Mouse (Mus musculus) embryonic facial prominence, embryonic 14.5 days (tissue): ENCODE results near the gene Myrf. TPM values are rescaled to one million over a fixed set of nuclear protein-coding genes. Genes with fewer than 3 reads are reported as not detected.

Experiments
- ATAC-seq: fragments of 200-750 bp; cut with Nextera tagmentation; 2 replicates; pipeline ENCODE4 v1.8.0; 2017; ENCODE audit warnings: low read depth, moderate number of reproducible peaks, moderate TSS enrichment
- DNase-seq: peaks from one replicate; pipeline ENCODE4 v3.0.0-alpha.2; 2015; ENCODE audit warnings: low spot score
- H3K27ac ChIP-seq: fragments of 300-500 bp; sonication (generic); replicated peaks from 2 replicates; pipeline ENCODE4 v1.5.1; 2014; ENCODE audit warnings: low read depth, mild to moderate bottlenecking, low read length, moderate library complexity
- H3K27me3 ChIP-seq: fragments of 300-500 bp; sonication (generic); replicated peaks from 2 replicates; pipeline ENCODE4 v1.6.1; 2014; ENCODE audit warnings: low read length; ENCODE audit not compliant: control insufficient read depth, insufficient read depth
- H3K36me3 ChIP-seq: fragments of 300-500 bp; sonication (generic); 2 replicates; pipeline ENCODE4 v1.6.1; 2014; ENCODE audit warnings: low read length, mixed read lengths; ENCODE audit not compliant: control insufficient read depth, insufficient read depth
- H3K4me1 ChIP-seq: fragments of 300-500 bp; sonication (generic); 2 replicates; pipeline ENCODE4 v1.6.1; 2014; ENCODE audit warnings: antibody characterized with exemption, low read length; ENCODE audit not compliant: control insufficient read depth, insufficient read depth
- H3K4me2 ChIP-seq: fragments of 300-500 bp; sonication (generic); 2 replicates; pipeline ENCODE4 v1.6.1; 2014; ENCODE audit warnings: low read depth, mild to moderate bottlenecking, low read length, moderate library complexity, mixed read lengths
- H3K4me3 ChIP-seq: fragments of 300-500 bp; sonication (generic); 2 replicates; pipeline ENCODE4 v1.5.1; 2014; ENCODE audit warnings: low read depth, mild to moderate bottlenecking, low read length
- H3K9ac ChIP-seq: fragments of 300-500 bp; sonication (generic); 2 replicates; pipeline ENCODE4 v1.6.1; 2014; ENCODE audit warnings: low read depth, mild to moderate bottlenecking, low read length, moderate library complexity, mixed read lengths
- H3K9me3 ChIP-seq: fragments of 300-500 bp; sonication (generic); 2 replicates; pipeline ENCODE4 v1.6.1; 2016; ENCODE audit warnings: low read length; ENCODE audit not compliant: control insufficient read depth
- WGBS: fragments of 180-500 bp; shearing (Covaris S2); extraction: QIAGEN DNeasy Blood & Tissue Kit; methylation state at CpG from one replicate; pipeline ENCODE4 v1.1.7; 2014; 5-methylcytosine and 5-hydroxymethylcytosine counted together
- polyA plus RNA-seq: library from polyadenylated mRNA; unstranded; fragments of >200 nt; fragmentation: Nextera tagmentation; extraction: Ambion mirVana; gene quantifications from 2 replicates; pipeline ENCODE4 v1.2.1, GENCODE M21; 2014

Gene Myrf
- 0.87 and 0.96 TPM in 2 replicates for polyA plus RNA-seq

DNA sequence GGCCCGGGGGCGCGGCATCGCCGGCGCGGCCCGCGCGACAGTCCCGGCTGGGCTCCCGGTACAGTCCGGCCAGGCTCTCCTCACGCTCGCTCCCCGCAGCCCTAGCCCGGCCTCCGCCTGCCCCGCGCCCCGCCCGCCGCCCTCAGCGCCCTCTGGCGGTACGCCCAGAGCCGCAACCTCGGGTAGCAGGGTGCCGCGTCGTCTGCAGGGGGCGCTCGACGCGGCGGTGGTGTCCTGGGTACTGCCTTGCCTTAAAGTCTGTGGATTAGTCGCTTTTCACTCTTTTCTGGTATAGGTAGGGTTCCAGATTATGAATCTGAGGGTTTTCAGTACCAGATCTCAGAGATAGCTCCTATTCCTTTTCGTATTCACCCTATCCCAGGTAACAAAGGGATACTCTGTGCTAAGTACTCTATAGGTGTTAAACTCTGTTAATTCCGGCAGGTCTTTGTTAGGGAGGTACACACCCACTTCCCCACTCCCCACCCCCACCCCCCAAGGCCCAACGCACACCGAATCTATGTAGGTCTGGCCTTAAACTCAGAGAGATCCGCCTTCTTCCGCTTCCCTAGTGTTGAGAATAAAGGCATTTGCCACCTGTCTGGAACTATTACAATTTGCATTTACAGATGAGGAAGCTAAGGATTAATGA lies at the start of gene Myrf:
Myrf (minus strand) TSS at position 95 of the 652 bp plus-strand sequence.
- peak within 1 kb of the TSS; percentile 85 for H3K4me2 ChIP-seq
- H3K9ac ChIP-seq, result peak within 1 kb of the TSS; percentile 65
- peak within 1 kb of the TSS; percentile 49 for H3K4me3 ChIP-seq
- ATAC-seq (peak; percentile 92), DNase-seq (peak; percentile 62)
- 0 out of 2 replicates have a peak, but pooled peaks cover 3% of the 10 kb centered on the region for H3K4me1 ChIP-seq
- H3K27ac ChIP-seq, result no peak within 1 kb of the TSS
- H3K9me3 ChIP-seq, result no peaks in the 10 kb centered on the region
- WGBS, result 9% methylated on average over 35 of the region's 43 CpGs
- no peaks in the 10 kb centered on the region for H3K36me3 ChIP-seq
- H3K27me3 ChIP-seq, result peaks cover 3% of the 10 kb centered on the region; the same call in 1 of the 2 replicates

DNA sequence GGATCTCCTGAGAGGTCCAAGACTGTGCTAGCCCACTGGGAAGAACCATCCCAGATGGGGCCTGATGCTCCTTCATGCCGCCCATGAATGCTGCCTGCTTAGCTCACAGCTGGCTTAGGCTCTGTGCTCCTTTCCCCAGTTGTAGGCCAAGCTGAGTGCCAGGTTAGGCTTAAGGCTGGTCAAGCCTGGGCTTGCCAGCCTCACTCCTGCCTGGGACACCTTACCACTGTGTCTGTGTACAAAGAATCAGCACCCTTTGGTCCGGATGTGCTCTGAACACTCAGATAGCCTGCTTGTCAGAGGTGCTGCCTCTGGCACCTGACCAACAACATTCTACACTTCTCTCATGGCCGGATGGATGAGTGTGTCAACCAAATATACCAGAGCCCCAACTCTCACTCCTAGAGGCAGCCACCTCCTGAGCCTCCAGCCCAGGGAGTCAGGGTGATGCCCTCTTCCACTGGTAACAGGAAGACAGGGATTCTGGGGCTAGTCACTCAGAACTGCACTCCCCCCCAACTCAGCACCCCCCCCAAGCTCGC lies 49.1 kb upstream of the Myrf start:
- 62% methylated on average over 3 of the region's 4 CpGs for WGBS
- no peak overlapping the region for H3K9ac ChIP-seq
- peaks cover 14% of the 10 kb centered on the region for H3K4me1 ChIP-seq
- H3K36me3 ChIP-seq, result no peaks in the 10 kb centered on the region
- no peak overlapping the region for H3K27ac ChIP-seq
- no peak overlapping the region for H3K4me2 ChIP-seq
- H3K27me3 ChIP-seq, result no peaks in the 10 kb centered on the region
- no peak for ATAC-seq
- DNase-seq, result no peak
- no peak overlapping the region for H3K4me3 ChIP-seq
- H3K9me3 ChIP-seq, result no peaks in the 10 kb centered on the region

DNA sequence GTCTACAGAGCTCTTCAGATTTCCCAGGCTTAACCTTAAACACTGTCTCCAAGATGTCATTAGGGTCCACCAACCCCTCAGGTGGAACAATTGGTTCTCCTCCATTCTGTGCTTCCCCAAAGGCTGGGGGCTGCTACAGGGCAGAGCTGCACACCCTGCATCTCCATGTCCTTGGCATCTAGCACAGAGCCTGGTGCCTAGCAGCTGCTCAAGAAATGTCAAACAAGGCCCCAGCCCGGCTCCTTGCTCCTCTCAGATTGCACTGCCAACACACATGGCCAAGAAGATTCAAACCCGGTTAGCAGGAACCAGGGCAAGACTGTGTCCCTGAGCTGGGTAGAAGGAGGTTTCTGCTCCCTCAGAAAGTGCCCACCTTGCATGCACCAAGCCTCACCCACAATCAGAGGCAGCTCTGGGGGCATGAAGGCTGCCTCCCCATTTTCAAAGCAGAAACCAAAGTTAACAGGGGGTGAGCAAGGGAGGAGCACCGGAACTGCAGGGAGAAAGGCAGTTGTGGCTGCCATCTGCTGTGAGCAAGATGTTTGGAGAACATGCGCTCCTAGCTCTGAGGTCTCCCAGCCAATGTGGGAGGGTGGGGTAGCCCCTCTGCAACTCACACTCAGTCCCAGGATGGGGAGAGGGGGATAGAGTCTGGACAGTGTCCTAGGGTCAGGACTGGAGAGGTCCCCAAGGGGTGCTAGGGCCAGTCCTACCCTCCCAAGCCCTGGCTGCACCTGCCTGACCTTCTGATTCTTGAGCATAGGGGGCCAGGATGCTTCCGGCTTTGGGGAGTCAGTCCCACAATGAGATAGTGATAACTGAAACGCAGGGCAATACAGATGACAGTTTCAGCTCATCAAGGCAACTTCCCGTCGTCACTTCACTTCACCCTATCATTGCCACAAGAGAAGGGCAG lies 47.8 kb upstream of the Myrf start:
- DNase-seq (no peak), ATAC-seq (no peak)
- no peaks in the 10 kb centered on the region for H3K36me3 ChIP-seq
- peaks cover 9% of the 10 kb centered on the region for H3K4me1 ChIP-seq
- H3K4me3 ChIP-seq, result no peak overlapping the region
- no peak overlapping the region for H3K9ac ChIP-seq
- 81% methylated on average over 8 of the region's 8 CpGs for WGBS
- no peaks in the 10 kb centered on the region for H3K27me3 ChIP-seq
- H3K4me2 ChIP-seq, result no peak overlapping the region
- no peak overlapping the region for H3K27ac ChIP-seq
- no peaks in the 10 kb centered on the region for H3K9me3 ChIP-seq

DNA sequence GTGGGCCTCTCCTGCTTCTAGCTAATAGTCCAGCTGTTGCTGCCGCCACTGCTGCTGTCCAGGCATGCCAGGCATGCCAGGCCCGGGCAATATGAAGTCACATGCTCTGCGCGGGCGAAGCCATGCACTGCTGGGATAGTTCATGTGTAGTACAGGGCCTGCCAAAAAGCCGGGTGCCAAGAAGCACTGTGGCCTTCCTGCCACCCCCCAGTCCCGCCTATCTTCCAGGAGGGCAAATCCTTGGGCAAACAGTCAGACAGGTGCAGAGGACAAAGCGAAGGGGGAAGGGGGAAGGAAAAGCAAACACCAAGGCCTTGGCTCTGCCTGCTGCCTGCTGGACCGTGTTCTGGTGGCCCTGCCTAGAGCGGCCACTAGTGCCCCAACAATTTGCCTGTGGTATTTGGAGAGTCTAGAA lies 45.9 kb upstream of the Myrf start:
- no peak overlapping the region for H3K9ac ChIP-seq
- DNase-seq (no peak), ATAC-seq (no peak)
- H3K4me1 ChIP-seq, result peaks cover under 1% of the 10 kb centered on the region; the same call in 1 of the 2 replicates
- no peaks in the 10 kb centered on the region for H3K36me3 ChIP-seq
- no peaks in the 10 kb centered on the region for H3K9me3 ChIP-seq
- no peaks in the 10 kb centered on the region for H3K27me3 ChIP-seq
- H3K4me2 ChIP-seq, result no peak overlapping the region
- 67% methylated on average over 10 of the region's 10 CpGs for WGBS
- H3K27ac ChIP-seq, result no peak overlapping the region
- no peak overlapping the region for H3K4me3 ChIP-seq

DNA sequence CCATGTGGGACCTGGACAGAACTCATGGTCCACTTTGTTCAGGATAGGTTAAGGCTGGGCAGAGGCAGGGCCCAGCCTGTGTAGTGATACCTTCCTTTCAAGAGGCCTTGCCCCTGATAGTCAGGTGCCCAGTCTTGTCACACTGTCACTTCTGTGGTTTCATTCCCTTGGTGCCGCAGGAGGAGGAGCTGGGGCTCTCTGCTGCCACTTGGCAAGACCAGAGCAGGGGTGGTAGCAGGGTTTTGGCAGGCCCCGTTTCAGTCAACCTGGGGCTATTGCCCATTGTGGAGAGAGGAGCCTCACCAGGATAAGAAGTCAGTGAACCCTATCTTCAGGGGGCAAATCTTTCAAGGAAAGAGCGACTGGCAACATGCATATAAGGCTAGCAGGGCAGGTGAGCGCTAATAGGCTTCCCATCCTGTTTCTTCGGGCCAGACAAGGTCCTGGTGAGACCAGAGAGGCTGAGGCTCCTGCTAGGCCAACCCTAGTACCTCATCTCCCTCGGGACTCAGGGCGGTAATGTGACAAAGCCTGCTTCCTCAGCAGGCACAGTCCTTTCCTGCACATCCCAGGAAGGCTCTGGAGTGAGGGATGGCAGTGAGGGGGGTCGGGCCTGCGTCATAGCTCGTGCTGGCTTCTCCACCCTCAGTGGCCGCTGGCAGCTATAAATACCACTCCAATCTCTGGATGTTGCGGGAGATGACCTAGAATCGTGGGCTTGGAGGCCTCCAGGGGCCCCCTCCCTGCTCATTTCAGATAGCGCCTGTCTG lies 40.4 kb upstream of the Myrf start:
- Histone ChIP-seq H3K4me3 (no peak overlapping the region), H3K9ac (no peak overlapping the region), H3K9me3 (no peaks in the 10 kb centered on the region), H3K4me1 (peaks cover 20% of the 10 kb centered on the region), H3K27me3 (no peaks in the 10 kb centered on the region), H3K27ac (no peak overlapping the region), H3K36me3 (no peaks in the 10 kb centered on the region), H3K4me2 (no peak overlapping the region)
- ATAC-seq, result no peak
- 73% methylated on average over 14 of the region's 14 CpGs for WGBS
- no peak for DNase-seq

DNA sequence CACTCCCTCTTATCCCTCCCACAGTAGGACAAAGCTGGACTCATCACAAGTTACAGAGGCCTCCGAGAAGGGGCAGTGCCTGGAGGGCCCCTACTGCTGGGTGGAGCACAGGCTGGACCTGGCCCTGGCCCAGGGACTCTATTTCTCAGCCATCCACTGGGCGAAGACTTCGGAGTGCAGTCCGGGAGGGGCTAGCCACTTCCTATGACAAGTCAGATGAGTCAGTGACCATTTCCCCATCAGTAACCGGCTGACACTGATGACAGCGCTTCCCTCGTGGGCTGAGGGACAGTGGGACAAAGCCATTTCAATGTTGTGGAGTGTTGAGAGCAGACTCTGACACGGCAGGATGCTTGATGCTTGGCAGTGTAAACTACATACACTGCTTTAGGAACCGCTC lies 39.1 kb upstream of the Myrf start:
- H3K4me1 ChIP-seq, result peaks cover 20% of the 10 kb centered on the region

DNA sequence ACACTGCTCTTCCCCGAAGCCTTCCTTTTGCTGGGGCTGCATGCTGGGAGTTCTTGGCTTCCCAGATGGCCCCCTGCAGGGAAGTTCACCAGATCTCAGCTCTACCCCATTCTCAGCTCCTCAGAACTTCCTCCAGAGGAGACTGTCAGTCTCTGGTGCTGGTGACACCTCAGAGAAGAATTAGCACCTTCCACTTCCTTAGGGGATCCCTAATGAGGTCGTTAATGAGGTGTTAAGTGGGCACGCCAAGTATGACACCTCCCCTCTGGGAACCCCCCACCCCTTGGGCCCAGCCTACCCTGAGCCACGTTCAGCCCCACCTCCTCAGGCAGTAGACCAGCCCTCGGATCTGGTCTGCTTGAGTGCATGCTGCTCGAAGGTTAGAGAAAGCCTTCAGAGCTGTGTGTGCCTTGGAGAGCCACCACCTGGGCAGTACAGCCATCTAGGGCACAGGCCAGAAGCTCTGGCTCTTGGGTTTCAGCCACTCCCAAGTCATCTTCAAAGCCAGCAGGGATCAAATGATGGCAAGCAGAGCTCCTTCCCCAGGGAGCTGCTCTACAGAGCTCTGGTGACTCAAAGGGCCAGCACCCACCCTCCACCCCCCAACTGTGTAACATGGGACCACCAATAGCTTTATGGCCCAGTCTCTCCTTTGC lies 38.2 kb upstream of the Myrf start:
- Histone ChIP-seq H3K27ac (no peak overlapping the region), H3K9ac (no peak overlapping the region), H3K4me1 (peaks cover 20% of the 10 kb centered on the region), H3K36me3 (no peaks in the 10 kb centered on the region), H3K9me3 (no peaks in the 10 kb centered on the region), H3K4me3 (no peak overlapping the region), H3K4me2 (no peak overlapping the region), H3K27me3 (no peaks in the 10 kb centered on the region)
- DNase-seq (no peak), ATAC-seq (peak; percentile 38)
- WGBS, result 40% methylated on average over 6 of the region's 6 CpGs

More for the DNA sequence above, 39.1 kb upstream of the Myrf start:
- H3K4me3 ChIP-seq, result no peak overlapping the region
- H3K9ac ChIP-seq, result no peak overlapping the region
- ATAC-seq, result no peak
- no peak overlapping the region for H3K4me2 ChIP-seq
- 77% methylated on average over 9 of the region's 9 CpGs for WGBS
- no peak for DNase-seq
- no peaks in the 10 kb centered on the region for H3K27me3 ChIP-seq
- H3K36me3 ChIP-seq, result no peaks in the 10 kb centered on the region
- no peaks in the 10 kb centered on the region for H3K9me3 ChIP-seq
- H3K27ac ChIP-seq, result no peak overlapping the region
